Mouse (Mus musculus) ovary, postnatal 36 days (tissue): ENCODE measurements around the gene Cct5.
A peak's percentile ranks its signal among the peaks of the same experiment; 100 is the strongest.
"Not testable (repeated sequence)": the region's sequence is repeated elsewhere in the genome, so short reads cannot be mapped to it uniquely, and the experiment has no call there.

Experiments
- DNase-seq: peaks from one replicate; pipeline ENCODE4 v3.0.0; 2022; ENCODE audit warnings: low spot score, mixed read lengths

Cct5 gene

GRCm38 (mm10) chr15:31599834-31600233, 1.8 kb downstream of the Cct5 start:
- no peak for DNase-seq

DNA sequence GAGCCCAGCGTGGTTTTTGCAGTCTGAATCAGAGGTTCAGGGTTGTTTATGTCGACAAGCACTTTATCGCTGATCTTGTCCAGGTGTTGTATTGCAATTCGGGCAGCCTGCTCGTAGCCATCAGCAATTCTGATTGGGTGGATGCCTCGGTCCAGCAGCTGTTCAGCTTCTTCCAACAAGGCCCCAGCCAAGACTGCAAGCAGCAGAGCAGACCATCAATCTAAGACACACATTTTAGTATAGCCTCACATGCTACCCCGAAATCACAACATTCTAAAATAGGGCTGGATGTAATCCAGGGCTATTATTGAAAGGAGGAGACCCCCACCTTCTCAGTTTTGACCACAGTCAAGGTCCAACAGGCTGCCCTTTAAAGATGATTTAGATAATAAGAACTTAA, 6.0 kb downstream of the Cct5 start:
- no peak for DNase-seq

GRCm38 (mm10) chr15:31594260-31594659, 7.3 kb downstream of the Cct5 start:
- DNase-seq = no peak

DNA sequence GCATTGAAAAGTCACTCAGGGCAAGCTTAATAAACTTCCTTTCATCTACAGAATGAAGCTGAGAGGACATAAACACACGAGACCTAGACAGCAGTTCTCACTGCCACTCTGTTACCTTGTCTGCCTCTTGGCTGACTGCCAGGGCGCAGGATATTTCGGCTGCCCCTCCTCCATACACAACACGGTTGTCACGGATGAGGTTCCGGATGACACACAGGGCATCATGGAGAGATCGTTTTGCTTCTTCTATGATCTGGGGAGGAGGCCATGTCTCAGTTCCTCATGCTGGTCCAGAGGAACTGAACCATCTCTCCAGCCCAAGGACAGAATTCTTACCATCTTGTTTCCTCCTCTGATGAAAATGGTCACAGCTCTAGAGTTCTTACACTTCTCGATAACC, 9.1 kb downstream of the Cct5 start:
- DNase-seq = no peak

DNA sequence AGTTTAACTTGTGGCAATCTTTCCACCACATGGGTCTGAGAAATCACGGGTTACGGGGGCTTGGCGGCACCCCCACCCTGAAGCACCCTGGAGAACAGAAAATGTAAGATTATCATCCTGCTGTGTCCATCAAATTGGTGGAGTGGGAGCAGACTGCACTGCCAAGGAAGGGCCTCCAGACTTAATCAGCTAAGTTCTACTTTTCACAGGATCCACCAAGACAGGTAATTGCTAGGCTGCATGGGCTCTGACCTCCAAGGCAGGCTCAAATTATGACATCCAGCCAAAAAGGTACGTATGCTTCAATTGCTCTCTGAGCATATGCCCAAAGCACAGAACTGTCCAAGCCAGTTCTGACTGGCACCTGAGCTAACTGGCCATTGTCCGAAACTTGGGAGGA, 11.4 kb downstream of the Cct5 start:
- DNase-seq = no peak

DNA sequence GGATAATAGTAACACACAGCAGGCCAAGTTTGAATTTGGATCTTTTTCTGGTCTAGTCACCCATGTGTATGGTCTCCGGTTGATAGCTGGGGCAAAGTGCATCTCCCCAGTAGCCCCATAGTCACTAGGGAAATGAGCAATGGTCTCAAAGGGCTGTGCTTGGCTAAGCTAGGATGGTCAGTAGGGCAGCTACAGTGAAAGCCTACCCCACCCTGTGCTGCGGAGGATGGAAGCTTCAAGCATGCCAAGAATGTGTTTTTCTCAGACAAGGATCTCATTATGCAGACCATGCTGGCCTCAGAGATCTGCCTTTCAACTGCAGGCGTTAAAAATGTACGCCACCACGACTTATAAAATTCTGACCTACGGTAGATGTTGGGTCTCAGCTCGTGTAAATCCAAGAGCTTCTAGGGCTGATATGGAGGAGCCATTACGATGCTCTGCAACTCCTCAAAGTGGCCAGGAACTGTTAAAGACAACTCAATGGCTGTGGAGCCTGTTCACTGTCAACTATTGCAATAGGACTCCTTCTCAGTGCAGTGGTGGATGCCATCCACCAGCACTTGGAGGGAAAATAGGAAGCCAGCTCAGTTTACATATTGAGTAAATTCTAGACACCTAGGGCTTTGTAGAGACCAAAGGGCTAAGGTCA, 12.5 kb downstream of the Cct5 start:
- DNase-seq = no peak

DNA sequence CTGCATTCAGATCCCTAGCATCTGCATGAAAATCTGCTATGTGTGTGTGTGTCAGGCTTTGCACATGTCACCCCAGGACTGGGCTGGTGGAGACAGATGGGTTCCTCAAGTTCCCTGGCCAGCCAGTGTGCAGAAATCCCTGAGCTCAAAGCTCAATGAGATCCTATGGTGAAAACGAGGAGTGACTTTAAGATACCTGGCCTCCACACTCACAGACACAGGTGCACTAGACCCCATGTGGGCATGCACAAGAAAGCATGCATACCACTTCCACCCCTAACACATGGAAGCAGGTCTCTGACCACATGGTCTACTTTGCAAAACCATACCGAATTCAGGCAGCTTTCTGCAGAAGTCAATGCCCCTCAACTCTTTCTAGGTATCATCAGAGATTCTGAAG, 13.8 kb downstream of the Cct5 start:
- no peak for DNase-seq

DNA sequence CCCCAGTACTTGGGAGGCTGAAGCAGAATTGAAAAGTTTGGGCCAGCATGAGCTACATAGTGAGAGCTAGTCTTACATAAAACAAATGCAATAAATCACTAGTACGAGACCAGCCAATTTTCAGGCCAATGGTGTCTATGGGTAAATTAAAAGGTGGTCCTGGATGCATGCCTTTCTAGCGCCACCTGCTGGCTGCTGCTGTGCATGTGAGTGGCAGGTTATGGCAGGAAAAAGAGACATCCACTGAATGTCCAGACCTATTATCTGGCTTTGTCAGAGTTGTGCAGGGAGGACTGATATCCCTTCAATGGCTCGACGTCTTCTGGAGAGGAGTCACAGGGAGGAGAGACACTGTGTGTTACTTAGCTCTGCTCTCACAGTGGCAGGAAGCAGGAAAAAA, 15.1 kb downstream of the Cct5 start:
- DNase-seq = peak; percentile 84

GRCm38 (mm10) chr15:31586088-31586487, 15.5 kb downstream of the Cct5 start:
- DNase-seq = no peak

- DNase-seq = no peak
Observed at GRCm38 (mm10) chr15:31585238-31585637, 16.4 kb downstream of the Cct5 start.

DNA sequence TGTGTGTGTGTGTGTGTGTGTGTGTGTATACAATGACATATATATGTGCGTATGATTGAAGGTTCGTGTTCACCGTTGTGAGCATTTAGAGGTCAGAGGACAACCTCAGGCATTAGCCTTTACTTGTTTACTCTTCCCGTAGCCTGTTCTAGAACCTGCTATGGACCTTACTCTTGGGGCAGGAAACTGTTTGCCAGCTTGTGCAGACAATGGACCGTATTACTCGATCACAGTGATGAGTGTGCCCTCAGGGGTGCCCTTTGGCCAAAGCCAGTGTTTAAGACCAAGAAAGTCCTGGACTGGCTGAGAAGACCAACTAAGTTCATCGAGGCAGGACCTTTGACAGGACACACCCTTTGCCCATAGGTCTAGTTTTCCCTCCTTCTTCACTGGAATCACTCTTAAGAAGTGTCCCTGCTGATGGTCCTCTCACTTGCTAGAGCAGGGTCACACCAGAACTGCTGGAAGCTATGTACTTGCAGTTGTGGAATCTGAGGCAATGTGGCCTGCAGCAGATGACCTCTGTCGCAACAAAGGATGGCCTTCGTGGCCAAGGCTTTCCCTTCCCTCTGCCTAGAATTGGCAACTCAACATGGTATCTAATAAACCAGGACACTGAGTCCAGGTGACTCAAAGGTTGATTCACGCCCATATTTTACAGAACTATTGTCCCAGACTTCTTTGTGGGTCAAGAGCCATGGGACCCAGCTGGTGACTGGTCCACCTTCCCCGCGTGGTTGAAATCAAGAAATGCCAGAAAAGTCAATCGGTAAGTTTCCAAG, 18.1 kb downstream of the Cct5 start:
- no peak for DNase-seq

- not testable (repeated sequence) for DNase-seq
Observed at GRCm38 (mm10) chr15:31581086-31581485, 20.5 kb downstream of the Cct5 start.

DNA sequence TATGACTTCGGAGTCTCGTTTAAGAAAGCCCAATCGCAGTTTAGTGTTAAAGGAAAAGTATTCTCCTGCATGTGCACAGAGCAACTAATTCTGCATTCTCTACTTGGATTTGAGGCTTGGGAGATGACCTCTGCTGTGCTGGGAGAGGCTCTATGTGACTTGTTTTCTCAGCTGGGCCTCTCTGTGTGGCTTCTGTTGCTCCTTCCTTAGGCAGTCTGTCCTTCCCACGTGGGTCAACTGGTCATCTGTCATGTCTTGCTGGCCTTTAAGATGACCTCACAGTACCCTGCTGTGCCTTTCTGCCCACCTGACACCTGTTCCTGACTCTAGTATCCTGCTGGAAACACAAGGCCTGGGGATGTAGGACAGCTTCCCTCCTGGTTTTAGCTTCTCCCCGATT, 25.5 kb downstream of the Cct5 start:
- DNase-seq = no peak

DNA sequence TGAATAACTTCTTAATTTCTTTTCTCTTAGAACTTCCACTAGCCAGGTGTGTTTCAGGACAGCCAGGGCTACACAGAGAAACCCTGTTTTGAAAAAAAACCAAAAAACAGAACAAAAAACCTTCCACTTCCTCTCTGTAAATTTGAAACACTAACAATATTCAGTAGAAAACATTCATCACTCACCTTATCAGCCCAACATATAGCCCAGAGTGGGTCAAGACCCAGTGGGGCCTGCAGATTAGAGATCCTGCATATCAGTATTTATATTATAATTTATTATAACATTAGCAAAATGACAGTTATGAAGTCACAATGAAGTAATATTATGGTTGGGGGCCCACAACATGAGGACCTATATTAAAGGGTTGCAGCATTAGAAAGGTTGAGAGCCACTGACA, 27.9 kb downstream of the Cct5 start:
- no peak for DNase-seq

GRCm38 (mm10) chr15:31573287-31573686, 28.3 kb downstream of the Cct5 start:
- no peak for DNase-seq

- no peak for DNase-seq
Observed at GRCm38 (mm10) chr15:31571906-31572722, 29.5 kb downstream of the Cct5 start.

DNA sequence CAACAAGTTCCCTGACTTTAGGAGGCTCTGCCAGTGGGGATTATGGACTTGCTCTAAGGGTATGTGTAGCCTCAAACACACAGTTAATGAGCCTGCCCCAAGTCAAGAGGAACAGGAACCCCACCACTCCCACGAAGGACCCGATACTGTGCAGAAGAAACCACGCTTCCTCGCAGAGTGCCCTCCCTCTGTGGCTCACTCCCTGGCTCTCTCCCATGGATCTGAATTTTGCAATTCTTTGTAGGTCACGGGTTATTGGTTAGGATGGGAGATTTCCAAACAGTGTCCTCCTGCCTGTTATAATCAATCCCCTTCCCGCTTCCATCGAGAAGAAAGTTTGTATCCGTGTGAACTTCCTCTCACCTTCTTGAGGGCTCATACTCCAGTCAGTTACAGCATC, 30.6 kb downstream of the Cct5 start:
- no peak for DNase-seq

- DNase-seq = peak; percentile 60
Observed at GRCm38 (mm10) chr15:31569325-31570022, 32.1 kb downstream of the Cct5 start.

DNA sequence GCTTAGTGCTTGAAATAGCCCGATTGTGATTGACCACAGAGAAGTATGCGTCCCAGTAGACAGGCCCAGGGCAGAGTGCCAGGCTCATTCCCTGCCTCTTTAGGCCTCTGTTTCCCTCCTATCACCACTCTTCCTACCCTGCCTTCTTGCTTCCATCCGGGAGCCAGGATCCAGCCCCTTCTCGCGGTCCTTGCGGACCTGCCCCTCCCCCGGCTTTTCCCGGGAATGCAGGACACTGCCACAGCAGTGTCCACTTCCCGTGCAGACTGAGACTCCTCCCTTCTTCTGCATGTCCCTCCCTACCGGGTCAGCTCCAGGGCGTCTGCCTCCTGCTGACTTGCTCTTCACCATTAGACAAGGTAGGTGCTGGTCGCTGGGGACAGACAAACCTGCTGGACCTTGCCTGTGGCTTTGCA, 33.0 kb downstream of the Cct5 start:
- DNase-seq = peak; percentile 54

DNA sequence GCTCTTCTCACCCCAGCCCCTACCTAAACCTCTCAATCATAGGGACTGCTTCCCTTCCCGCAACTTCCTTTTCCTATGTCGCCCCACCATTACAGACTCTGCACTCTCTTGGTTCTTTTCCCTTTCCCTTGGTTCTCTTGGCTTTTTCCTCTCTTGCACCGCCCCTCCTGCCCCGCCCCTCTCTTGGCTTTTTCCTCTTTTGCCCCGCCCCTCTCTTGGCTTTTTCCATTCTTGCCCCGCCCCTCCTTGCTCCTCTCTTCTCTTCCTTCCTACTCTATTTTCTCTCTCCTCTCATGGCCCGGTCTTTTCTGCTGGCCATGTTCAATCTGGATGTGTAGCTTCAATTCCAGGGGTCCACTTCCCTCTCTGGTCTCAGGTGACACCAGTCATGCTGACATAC, 34.2 kb downstream of the Cct5 start:
- DNase-seq = no peak

DNA sequence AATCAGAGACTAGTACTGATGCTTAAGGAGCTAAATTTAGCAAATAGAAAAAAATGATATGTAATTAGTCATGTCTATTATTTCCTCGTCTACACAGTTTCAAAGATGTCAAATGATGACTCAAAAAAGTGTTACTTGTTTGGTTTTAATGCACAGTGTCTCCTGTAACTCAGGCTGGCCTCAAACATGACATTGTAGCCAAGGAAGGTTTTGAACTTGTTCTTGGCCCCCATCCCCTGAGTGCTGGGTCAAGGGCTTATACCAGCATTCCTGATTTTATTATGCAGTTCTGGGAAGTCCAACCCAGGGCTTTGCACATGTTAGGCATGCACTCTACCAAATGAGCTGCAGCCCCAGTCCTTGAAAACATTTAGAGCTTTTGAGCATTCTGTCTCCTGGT, 35.8 kb downstream of the Cct5 start:
- DNase-seq = no peak

GRCm38 (mm10) chr15:31565184-31565583, 36.4 kb downstream of the Cct5 start, which contains the start of gene Cmbl:
Cmbl (plus strand) TSS chr15:31565389.
- no peak for DNase-seq
